ENCODE assay signal across 8 mouse cellular contexts in genomic region chr7:45856950-45857901, GRCm38 (mm10). TPM values are rescaled to one million over a fixed set of nuclear protein-coding genes. Genes with fewer than 3 reads are reported as not detected.
DNase-seq lines count a peak whose midpoint lies in the region; ATAC-seq and TF ChIP-seq lines count a peak whose summit lies in the region.

No protein-coding gene starts in this region.

- peak overlapping the region; percentile 18 for H3K4me2 ChIP-seq in liver, embryonic 14.5 days (ENCODE audit: low read depth)

- peak overlapping the region in 1 of 2 experiments; percentile 12; a peak in 1 of 4 replicates for H3K4me3 ChIP-seq in liver, embryonic 14.5 days (ENCODE audit: insufficient read depth in 1 of 2, low read depth in 2 of 2, low read length in 2 of 2)

- no peak for TF ChIP-seq EP300 in liver, embryonic 14.5 days (IDR thresholded peaks at IDR 0.05; ENCODE audit: low read depth)

- no peak overlapping the region for H3K27ac ChIP-seq in liver, embryonic 14.5 days

- no peaks in the 10 kb centered on the region for H3K9me3 ChIP-seq in liver, embryonic 14.5 days (ENCODE audit: control insufficient read depth, low read length)

- no peaks in the 10 kb centered on the region for H3K36me3 ChIP-seq in liver, embryonic 14.5 days (replicated peaks; ENCODE audit: control insufficient read depth, insufficient read depth, low read depth)

- DNase-seq in heart, adult 11 months = peak; percentile 93
- DNase-seq in heart, adult 8-10 months (ENCODE audit: low spot score) = no peak
- peak; percentile 77 for DNase-seq in cerebellum, adult 9-10 months
- DNase-seq in liver, embryonic 14.5 days (ENCODE audit: low read depth in 3 of 3, low spot score in 3 of 3) = no peak
- peak; percentile 56 for DNase-seq in retina, embryonic 14.5 days (ENCODE audit: low spot score)
- no peak for DNase-seq in spleen, postnatal 4 days (ENCODE audit: low spot score in 2 of 2)
- DNase-seq in layer of hippocampus, postnatal 25 days (ENCODE audit: extremely low spot score in 1 of 2, low spot score in 1 of 2) = no peak

- no peak for TF ChIP-seq CTCF in liver, embryonic 14.5 days (IDR thresholded peaks at IDR 0.05; ENCODE audit: low read depth)

- WGBS in liver, embryonic 14.5 days (ENCODE audit: insufficient replicate concordance) = 2% methylated on average over 30 of the region's 30 CpGs

- H3K27me3 ChIP-seq in liver, embryonic 14.5 days (ENCODE audit: control insufficient read depth, insufficient read depth, low read length) = peaks cover 18% of the 10 kb centered on the region

- ATAC-seq in hematopoietic stem cell, adult 5-6 weeks (replicated peaks in 1 of 2; ENCODE audit: insufficient read depth in 1 of 2, low FRiP score in 2 of 2, low TSS enrichment in 1 of 2, low read depth in 1 of 2, poor library complexity in 2 of 2, severe bottlenecking in 2 of 2) = peak; percentile 52 to 57; a peak in 3 of 4 replicates
- ATAC-seq in liver, embryonic 14.5 days (ENCODE audit: insufficient read depth) = no peak

- H3K9ac ChIP-seq in liver, embryonic 14.5 days (replicated peaks) = no peak overlapping the region

- H3K4me1 ChIP-seq in liver, embryonic 14.5 days (replicated peaks; ENCODE audit: control insufficient read depth in 2 of 2, insufficient read depth in 2 of 2, low read length in 1 of 2) = no peaks in the 10 kb centered on the region

RNA-seq across cellular contexts. Expression of gene Kdelr1, which starts 15.3 kb away (rescaled TPM):
- 100 to 1,000 TPM; 115 to 134 (median 127) TPM for total RNA-seq in heart, adult 8-10 months (2022)
- 56.0 and 63.8 TPM in 2 replicates for total RNA-seq in hematopoietic stem cell, adult 5-6 weeks (2017)
- 53.9 and 74.6 TPM in 2 replicates for polyA plus RNA-seq in liver, embryonic 14.5 days (2012; rRNA removed)
- polyA plus RNA-seq in liver, embryonic 14.5 days (2014; fragmentation: Nextera tagmentation; extraction: Ambion mirVana) = 33.9 and 34.8 TPM in 2 replicates
- 10 to 100 TPM; 74.9 to 75.2 TPM for total RNA-seq in layer of hippocampus, postnatal 25 days (2021)

RNA-seq across cellular contexts. Expression of gene Grin2d, which starts 21.0 kb away (rescaled TPM):
- 1 to 10 TPM; 1.1 to 2.2 (median 1.3) TPM for total RNA-seq in heart, adult 8-10 months (2022)
- total RNA-seq in hematopoietic stem cell, adult 5-6 weeks (2017) = 0.10 and 0.31 TPM in 2 replicates
- 0.11 and 0.13 TPM in 2 replicates for polyA plus RNA-seq in liver, embryonic 14.5 days (2012; rRNA removed)
- 0.01 TPM in 1 of 2 replicates, not detected in the other for polyA plus RNA-seq in liver, embryonic 14.5 days (2014; fragmentation: Nextera tagmentation; extraction: Ambion mirVana)
- total RNA-seq in layer of hippocampus, postnatal 25 days (2021) = 10 to 100 TPM; 11.2 to 12.7 TPM

RNA-seq across cellular contexts. Expression of gene Grwd1, which starts 26.5 kb away (rescaled TPM):
- total RNA-seq in heart, adult 8-10 months (2022) = 10 to 100 TPM; 10.2 to 16.0 (median 13.6) TPM
- total RNA-seq in hematopoietic stem cell, adult 5-6 weeks (2017) = 17.1 and 19.3 TPM in 2 replicates
- polyA plus RNA-seq in liver, embryonic 14.5 days (2012; rRNA removed) = 11.2 and 12.8 TPM in 2 replicates
- polyA plus RNA-seq in liver, embryonic 14.5 days (2014; fragmentation: Nextera tagmentation; extraction: Ambion mirVana) = 23.0 and 23.7 TPM in 2 replicates
- total RNA-seq in layer of hippocampus, postnatal 25 days (2021) = 10 to 100 TPM; 20.0 to 20.8 TPM

RNA-seq across cellular contexts. Expression of gene Kcnj14, which starts 32.6 kb away (rescaled TPM):
- total RNA-seq in heart, adult 8-10 months (2022) = 1 to 10 TPM in 3 of 4 experiments, under 1 TPM in 1; 0.87 to 6.1 (median 3.1) TPM
- 0.63 TPM in 1 of 2 replicates, not detected in the other for total RNA-seq in hematopoietic stem cell, adult 5-6 weeks (2017)
- 0.06 and 0.11 TPM in 2 replicates for polyA plus RNA-seq in liver, embryonic 14.5 days (2012; rRNA removed)
- 0.06 and 0.19 TPM in 2 replicates for polyA plus RNA-seq in liver, embryonic 14.5 days (2014; fragmentation: Nextera tagmentation; extraction: Ambion mirVana)
- total RNA-seq in layer of hippocampus, postnatal 25 days (2021) = 1 to 10 TPM; 1.4 to 2.6 TPM

RNA-seq across cellular contexts. Expression of gene Syngr4, which starts 39.3 kb away (rescaled TPM):
- total RNA-seq in heart, adult 8-10 months (2022) = not detected
- total RNA-seq in hematopoietic stem cell, adult 5-6 weeks (2017) = not detected in 2 replicates
- 0.86 and 1.2 TPM in 2 replicates for polyA plus RNA-seq in liver, embryonic 14.5 days (2012; rRNA removed)
- polyA plus RNA-seq in liver, embryonic 14.5 days (2014; fragmentation: Nextera tagmentation; extraction: Ambion mirVana) = 1.2 and 1.3 TPM in 2 replicates
- total RNA-seq in layer of hippocampus, postnatal 25 days (2021) = not detected

Comparison
In these comparisons a context has a peak if more than half of its experiments do, and no peak if none do; other contexts are left out.
1. DNase-seq: peak in heart, adult 11 months (single experiment), cerebellum, adult 9-10 months (single experiment) and retina, embryonic 14.5 days (single experiment); none in heart, adult 8-10 months (single experiment), liver, embryonic 14.5 days (0 of 3), spleen, postnatal 4 days (0 of 2) and layer of hippocampus, postnatal 25 days (0 of 2).